Mouse (Mus musculus) CH12F3 (cell line): Measurements from ENCODE around the gene Ank2.

Experiments
- in situ Hi-C: fragments of 300-500 bp; cut with MboI; formaldehyde crosslinking; loops from 2 replicates; pipeline ENCODE4 v1.14.3; 2020; ENCODE audit warnings: low sequenced_read_pairs

The Ank2 gene

DNA sequence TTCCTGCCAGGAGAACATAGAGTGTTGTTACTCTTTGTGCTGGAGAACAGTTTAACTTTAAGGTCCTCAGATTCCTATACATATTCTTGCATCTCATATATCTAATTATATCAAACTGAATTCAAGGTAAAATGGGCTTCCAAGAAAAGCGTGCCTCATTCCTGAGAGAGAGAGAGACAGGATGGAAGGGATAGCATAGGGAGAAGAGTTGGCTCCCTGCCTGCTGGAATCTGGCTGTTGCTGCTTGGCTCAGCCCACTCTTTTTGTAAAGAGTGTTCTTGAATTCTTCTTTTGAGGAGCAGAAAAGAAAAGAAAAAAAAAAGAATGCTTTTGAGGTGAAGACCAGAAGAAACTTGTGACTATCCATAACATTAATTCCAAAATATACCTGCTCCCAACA, 427.7 kb downstream of the Ank2 start:
- in situ Hi-C loops: no loop called here

- in situ Hi-C loops: no loop called here
Measured at GRCm38 (mm10) chr3:127063654-127064386, 435.3 kb downstream of the Ank2 start.

GRCm38 (mm10) chr3:127059671-127060070, 439.5 kb downstream of the Ank2 start:
- in situ Hi-C loops: no loop called here

GRCm38 (mm10) chr3:127041288-127041687, 457.9 kb downstream of the Ank2 start:
- in situ Hi-C loops: no loop called here

- in situ Hi-C loops: no loop called here
Measured at GRCm38 (mm10) chr3:127038570-127038969, 460.6 kb downstream of the Ank2 start.

DNA sequence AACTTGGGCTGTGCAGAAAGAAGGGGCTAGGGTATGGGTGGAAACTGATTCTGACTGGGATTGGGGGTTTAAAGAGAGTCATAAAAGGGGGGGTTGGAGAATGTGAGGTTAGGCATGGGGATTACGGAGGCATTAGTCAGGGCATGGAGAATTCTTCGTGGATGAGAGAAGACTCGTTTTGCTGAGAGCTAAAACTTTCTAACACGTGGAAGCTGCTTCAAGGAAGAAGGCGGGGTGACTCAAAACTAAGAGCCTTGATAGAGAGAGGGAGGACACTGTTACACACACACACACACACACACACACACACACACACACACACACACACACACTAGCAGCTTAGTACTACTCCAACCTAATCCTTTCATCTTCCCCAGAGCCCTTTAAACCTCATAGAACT, 463.0 kb downstream of the Ank2 start:
- in situ Hi-C loops: no loop called here

GRCm38 (mm10) chr3:127035540-127035939, 463.6 kb downstream of the Ank2 start:
- in situ Hi-C loops: no loop called here

DNA sequence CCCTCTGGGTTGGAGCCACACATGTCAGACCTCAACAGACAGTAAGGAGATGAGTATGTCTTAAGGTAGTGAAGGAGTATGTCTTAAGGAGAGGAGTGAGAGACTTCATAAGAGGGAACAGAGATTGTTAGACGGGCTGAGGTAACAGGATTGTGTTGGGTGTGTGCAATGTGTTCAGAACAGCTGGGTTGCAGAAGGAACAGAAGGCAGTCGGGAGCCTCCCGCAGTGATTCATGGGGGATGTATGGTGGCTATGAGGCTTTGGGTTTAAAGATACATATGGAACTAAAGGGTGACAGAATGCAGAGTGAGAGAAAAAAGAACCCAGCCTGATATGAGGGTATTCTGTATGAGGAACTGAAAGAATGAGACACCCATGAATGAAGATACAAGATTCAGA, 464.2 kb downstream of the Ank2 start:
- in situ Hi-C loops: no loop called here

DNA sequence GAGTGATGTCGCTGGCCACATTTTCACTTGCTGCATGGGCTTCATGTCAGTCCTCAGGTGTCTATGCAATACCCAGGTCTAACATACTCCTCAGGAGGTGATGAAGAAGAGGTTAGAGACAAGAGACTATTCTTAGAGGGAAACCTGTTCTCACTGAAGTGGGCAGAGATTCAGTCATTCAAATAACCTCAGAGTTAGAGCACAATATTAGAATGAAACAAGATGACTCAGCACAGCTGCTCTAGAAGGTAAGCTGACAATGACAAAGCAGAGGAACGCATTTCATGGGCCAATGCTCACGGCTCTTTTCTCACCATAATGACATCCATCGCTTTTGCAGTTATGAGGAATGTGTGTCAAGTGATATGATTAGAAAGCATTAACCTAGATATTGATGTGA, 475.2 kb downstream of the Ank2 start:
- in situ Hi-C loops: no loop called here

DNA sequence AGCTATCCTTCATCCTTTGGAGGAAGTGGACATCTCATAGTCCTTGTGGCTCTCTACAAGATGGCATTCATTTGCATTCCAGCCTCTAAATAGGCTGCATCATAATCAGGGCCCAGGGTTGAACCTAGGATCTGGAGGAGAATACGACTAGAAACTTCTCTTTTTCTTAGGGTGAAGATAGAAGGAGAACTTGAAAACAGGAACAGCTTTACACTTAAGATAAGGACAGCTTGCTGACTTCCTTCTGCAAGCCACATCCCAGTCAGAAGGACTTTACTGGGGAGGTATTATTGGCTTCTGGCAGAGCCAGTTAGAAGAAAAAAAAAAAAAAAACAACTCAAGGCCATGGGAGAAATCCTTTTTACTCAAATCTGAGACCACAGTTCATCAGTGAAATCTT, 479.0 kb downstream of the Ank2 start:
- in situ Hi-C loops: no loop called here

- in situ Hi-C loops: no loop called here
Measured at GRCm38 (mm10) chr3:127019728-127020127, 479.4 kb downstream of the Ank2 start.

- in situ Hi-C loops: no loop called here
Measured at GRCm38 (mm10) chr3:127019109-127019508, 480.0 kb downstream of the Ank2 start.

DNA sequence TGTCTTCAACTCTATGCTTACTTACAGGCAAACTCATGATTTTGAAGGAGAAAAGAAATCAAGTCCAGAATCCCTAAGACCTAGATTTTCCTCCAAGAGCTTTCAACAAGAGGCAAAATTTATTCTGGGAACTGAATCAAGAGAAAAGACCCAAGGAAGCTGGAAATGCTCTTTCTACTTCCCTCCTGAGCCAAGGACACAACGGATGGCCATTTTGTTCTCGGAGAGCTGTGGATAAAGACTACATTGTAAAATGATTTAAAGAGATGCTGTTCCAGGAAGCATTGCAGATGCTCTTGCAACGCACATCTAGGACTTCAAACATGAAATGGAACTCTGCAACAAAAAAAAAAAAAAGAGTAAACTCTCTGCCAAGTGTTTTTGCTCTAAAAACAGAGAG, 481.6 kb downstream of the Ank2 start:
- in situ Hi-C loops: no loop called here

- in situ Hi-C loops: no loop called here
Measured at GRCm38 (mm10) chr3:127015596-127015995, 483.6 kb downstream of the Ank2 start.

DNA sequence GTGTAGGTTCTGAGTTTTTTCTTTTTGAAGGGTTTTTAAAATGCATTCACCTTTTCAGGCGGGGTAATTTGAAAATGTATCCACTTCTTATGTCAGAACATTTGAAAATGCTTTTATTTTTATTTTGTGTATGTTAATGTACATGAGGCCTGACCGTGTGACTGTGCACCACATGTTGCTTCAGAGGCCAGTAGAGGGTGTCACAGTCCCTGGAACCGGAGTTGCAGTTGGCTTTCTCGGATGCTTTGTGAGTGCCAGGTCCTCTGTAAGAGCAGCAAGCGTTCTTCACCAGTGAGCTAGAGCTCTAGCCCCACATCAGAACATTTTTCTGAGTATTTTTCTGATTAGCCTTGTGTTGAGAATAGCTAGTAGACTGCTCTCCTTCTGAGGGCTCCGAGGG, 484.0 kb downstream of the Ank2 start:
- in situ Hi-C loops: no loop called here

- in situ Hi-C loops: no loop called here
Measured at GRCm38 (mm10) chr3:127013976-127014375, 485.2 kb downstream of the Ank2 start.

- in situ Hi-C loops: no loop called here
Measured at GRCm38 (mm10) chr3:127012525-127012924, 486.6 kb downstream of the Ank2 start.

GRCm38 (mm10) chr3:127005898-127006673, 493.1 kb downstream of the Ank2 start:
- in situ Hi-C loops: no loop called here

DNA sequence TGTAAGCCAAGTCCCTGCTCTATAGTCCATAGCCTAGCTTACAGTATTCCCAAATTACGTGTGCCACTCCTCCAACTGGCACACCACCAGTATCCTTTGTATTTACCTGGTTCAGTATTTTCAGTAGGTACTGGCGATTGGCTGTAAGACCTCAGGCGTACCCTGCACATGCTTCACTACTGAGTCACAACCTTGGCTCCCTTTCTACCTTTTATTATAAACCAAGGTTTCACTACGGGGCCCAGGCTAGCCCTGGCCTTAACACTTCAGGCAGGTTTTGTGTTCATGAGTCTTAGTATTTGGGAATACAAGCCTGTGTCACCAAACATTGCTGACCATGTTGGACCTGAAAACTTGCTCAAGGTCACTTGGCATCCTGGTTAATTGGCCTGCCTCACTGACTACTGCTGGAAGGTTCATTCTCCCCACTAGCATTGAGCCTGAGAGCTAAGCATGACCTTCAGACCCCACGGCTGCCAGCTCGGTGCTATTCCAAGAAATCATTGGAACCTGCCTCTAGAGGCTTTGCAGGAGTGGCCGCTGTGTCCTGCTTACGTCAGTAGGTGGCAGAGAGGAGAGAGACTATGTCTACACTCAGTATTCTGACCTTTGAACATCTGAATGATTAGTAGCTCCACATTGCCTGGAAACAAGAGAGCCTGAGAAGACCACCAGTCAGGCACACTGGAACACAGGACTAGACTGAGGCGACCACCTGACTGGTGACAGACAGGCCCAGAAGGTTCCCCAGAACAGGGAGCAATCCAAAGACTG, 494.1 kb downstream of the Ank2 start:
- in situ Hi-C loops: no loop called here

GRCm38 (mm10) chr3:127003946-127004345, 495.2 kb downstream of the Ank2 start:
- in situ Hi-C loops: no loop called here

DNA sequence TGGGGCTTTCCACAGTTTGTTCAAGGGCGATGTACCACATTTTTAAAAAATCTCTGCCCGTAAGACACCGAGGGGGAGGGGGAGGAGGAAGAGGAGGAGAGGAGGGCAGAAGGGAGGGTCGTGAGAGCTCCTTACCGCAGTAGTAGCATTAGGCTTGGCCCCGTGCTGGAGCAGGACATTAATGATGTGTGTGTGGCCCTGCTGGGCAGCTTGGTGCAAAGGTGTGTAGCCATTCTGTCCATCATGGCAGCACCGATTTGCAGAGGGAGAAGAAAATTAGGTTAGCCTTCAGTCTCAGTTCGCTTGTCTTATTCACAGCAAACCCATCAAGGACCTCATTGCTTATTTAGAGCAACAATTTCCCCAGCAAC, 500.4 kb downstream of the Ank2 start:
- in situ Hi-C loops: no loop called here
